Mouse (Mus musculus) erythroblast, embryonic 14.5 days (primary cell): Measurements from ENCODE around the gene Bsn.

Source experiments
- GATA1 ChIP-seq: IDR thresholded peaks from 2 replicates; pipeline ENCODE4 v1.6.1; 2012; ENCODE audit warnings: low read length, inconsistent platforms, mixed read lengths
- TAL1 ChIP-seq: IDR thresholded peaks from 3 replicates; pipeline ENCODE4 v1.6.1; 2012; ENCODE audit warnings: low read length, inconsistent platforms, mixed read lengths

DNA sequence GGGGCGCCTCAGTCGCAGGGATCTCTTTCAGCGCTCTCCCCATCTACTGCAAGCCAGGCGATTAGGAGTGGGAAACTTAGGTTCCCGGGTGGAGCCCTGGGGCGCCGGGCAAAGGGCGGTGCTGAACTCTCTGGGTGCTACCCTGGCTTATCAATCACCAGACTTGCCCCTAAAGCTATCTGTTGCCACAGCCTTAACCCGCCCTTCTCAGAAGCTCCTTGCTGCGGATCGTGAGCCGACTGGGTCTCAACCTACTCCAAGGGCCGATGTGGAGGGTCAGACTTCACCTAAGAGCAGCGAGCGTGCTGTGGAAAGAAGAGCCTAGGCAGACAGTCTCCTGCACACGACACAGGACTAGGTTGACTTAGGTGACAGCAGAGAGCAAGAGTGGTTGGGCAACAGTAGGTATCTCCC is 95.2 kb downstream of the Bsn start:
- TF ChIP-seq GATA1 = peak; percentile 95
- peak; percentile 97 for TF ChIP-seq TAL1
